Mouse (Mus musculus) E14TG2a.4 (cell line): Measurements from ENCODE around the gene Hdlbp.

Source experiments
- CTCF ChIP-seq: conservative IDR thresholded peaks from 2 replicates; pipeline ENCODE4 v1.5.1; 2014; ENCODE audit warnings: low read length
- POU5F1 ChIP-seq: IDR thresholded peaks from 2 replicates; pipeline ENCODE4 v1.6.1; 2014; ENCODE audit warnings: low read length, borderline replicate concordance

DNA sequence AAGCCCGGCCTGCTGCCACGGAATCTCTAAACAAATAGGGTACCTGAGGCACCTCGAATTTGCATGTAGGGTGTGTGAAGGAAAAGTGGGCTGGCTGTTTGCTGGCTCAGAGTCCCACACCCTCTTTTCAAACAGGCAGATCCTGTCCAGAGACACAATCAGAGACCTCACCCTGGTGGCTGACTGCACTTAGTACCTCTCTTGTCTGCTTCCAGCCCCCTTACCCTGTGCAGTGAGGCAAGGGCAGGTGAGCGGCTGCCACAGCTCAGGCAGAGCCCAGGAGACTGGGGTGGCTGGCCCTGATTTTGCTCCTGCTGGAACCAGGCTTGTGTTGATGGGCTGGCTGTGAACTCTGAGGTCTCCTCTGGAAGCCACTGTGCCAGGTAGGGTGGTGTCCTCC is 105.0 kb downstream of the Hdlbp start, which contains the start of gene Ano7:
- no peak for TF ChIP-seq CTCF
- TF ChIP-seq POU5F1: no peak
